Mouse (Mus musculus) cerebellum, adult 2 months (tissue): ENCODE results near the gene Gm8439.

ENCODE experiments used
- CTCF ChIP-seq: fragments of 200-500 bp; IDR thresholded peaks from 2 replicates; pipeline ENCODE4 v1.5.1; 2011; ENCODE audit warnings: low read depth, mild to moderate bottlenecking, control low read depth, low read length, moderate library complexity, borderline replicate concordance; ENCODE audit not compliant: insufficient read depth
- POLR2A ChIP-seq: fragments of 200-500 bp; IDR thresholded peaks from 2 replicates; pipeline ENCODE4 v1.6.1; 2011; ENCODE audit warnings: low read length, control low read depth, borderline replicate concordance; ENCODE audit not compliant: insufficient read depth

- TF ChIP-seq CTCF, result no peak
- no peak for TF ChIP-seq POLR2A
These were observed 67.4 kb downstream of the Gm8439 start for GRCm38 (mm10) chr4:120655898-120656297.
